Mouse (Mus musculus): ENCODE results near the gene Nr1i3. TPM values are rescaled to one million over a fixed set of nuclear protein-coding genes. Genes with fewer than 3 reads are reported as not detected.

The Nr1i3 gene
- total RNA-seq, 2 experiments from 2014 or later: not detected

GRCm38 (mm10) chr1:171265971-171266744 is 52.4 kb downstream of the Nr1i3 start:
- intact Hi-C loops (cut with DNase I): no loop called here
- DNase-seq (ENCODE audit: extremely low spot score in 1 of 2, low spot score in 2 of 2): no peak

- no peak for DNase-seq (ENCODE audit: extremely low spot score in 1 of 2, low spot score in 2 of 2)
- intact Hi-C loops (cut with DNase I): no loop called here
These were observed 54.6 kb downstream of the Nr1i3 start for GRCm38 (mm10) chr1:171268341-171268740.

- peak; percentile 91 to 95 for DNase-seq (ENCODE audit: extremely low spot score in 1 of 2, low spot score in 2 of 2)
- intact Hi-C loops (cut with DNase I): no loop called here
These were observed 56.2 kb downstream of the Nr1i3 start, which contains the start of gene B4galt3 for GRCm38 (mm10) chr1:171269848-171270572. Gene B4galt3 (plus strand): TSS chr1:171270328.

Other genes with a start within 250 kb of the Nr1i3 start
- gene Fcgr2b, start 237.4 kb upstream of the Nr1i3 start, total RNA-seq (2021): 1 to 10 TPM; 3.8 to 5.4 TPM
- not detected for gene Fcgr4, start 195.1 kb upstream of the Nr1i3 start, total RNA-seq (2021)
- 10 to 100 TPM; 12.5 to 14.2 TPM for gene Fcgr3, start 149.0 kb upstream of the Nr1i3 start, total RNA-seq (2021)
- gene Cfap126, start 100.1 kb upstream of the Nr1i3 start, total RNA-seq (2021): under 1 TPM; 0.34 to 0.69 TPM
- 100 to 1,000 TPM; 200 to 210 TPM for gene Sdhc, start 63.4 kb upstream of the Nr1i3 start, total RNA-seq (2021)
- not detected for gene Mpz, start 63.3 kb upstream of the Nr1i3 start, total RNA-seq (2021)
- gene Pcp4l1, start 17.7 kb upstream of the Nr1i3 start, total RNA-seq (2021): 10 to 100 TPM; 28.0 to 42.2 TPM
- gene Tomm40l, start 8.5 kb downstream of the Nr1i3 start, total RNA-seq (2021): 10 to 100 TPM; 71.4 to 71.6 TPM
- gene Apoa2, start 11.1 kb downstream of the Nr1i3 start, total RNA-seq (2021): 1 to 10 TPM; 2.5 to 3.9 TPM
- 10 to 100 TPM; 11.9 to 13.4 TPM for gene Fcer1g, start 20.4 kb downstream of the Nr1i3 start, total RNA-seq (2021)
- gene Adamts4, start 36.5 kb downstream of the Nr1i3 start, total RNA-seq (2021): 1 to 10 TPM; 4.6 to 7.2 TPM
- gene Ndufs2, start 37.4 kb downstream of the Nr1i3 start, total RNA-seq (2021): 100 to 1,000 TPM; 243 to 255 TPM
- gene B4galt3, start 56.4 kb downstream of the Nr1i3 start, total RNA-seq (2021): 10 to 100 TPM; 59.7 to 64.1 TPM
- gene Ppox, start 67.2 kb downstream of the Nr1i3 start, total RNA-seq (2021): 10 to 100 TPM; 20.4 to 21.8 TPM
- gene Usp21, start 74.0 kb downstream of the Nr1i3 start, total RNA-seq (2021): 10 to 100 TPM; 51.5 to 53.4 TPM
- 100 to 1,000 TPM; 110 to 114 TPM for gene Ufc1, start 81.1 kb downstream of the Nr1i3 start, total RNA-seq (2021)
- gene Dedd, start 115.2 kb downstream of the Nr1i3 start, total RNA-seq (2021): 10 to 100 TPM; 34.6 to 37.8 TPM
- 10 to 100 TPM; 38.5 to 41.0 TPM for gene Nit1, start 131.7 kb downstream of the Nr1i3 start, total RNA-seq (2021)
- 100 to 1,000 TPM in 1 of 2 experiments, 10 to 100 TPM in 1; 93.9 to 107 TPM for gene Pfdn2, start 131.7 kb downstream of the Nr1i3 start, total RNA-seq (2021)
- 1 to 10 TPM; 7.1 to 7.8 TPM for gene Klhdc9, start 146.8 kb downstream of the Nr1i3 start, total RNA-seq (2021)
- gene Nectin4, start 156.1 kb downstream of the Nr1i3 start, total RNA-seq (2021): 1 to 10 TPM; 1.4 TPM
- gene Arhgap30, start 175.0 kb downstream of the Nr1i3 start, total RNA-seq (2021): 1 to 10 TPM; 2.0 to 2.1 TPM
- 100 to 1,000 TPM; 110 to 119 TPM for gene Usf1, start 197.3 kb downstream of the Nr1i3 start, total RNA-seq (2021)
- 1 to 10 TPM; 1.5 to 2.6 TPM for gene Tstd1, start 204.9 kb downstream of the Nr1i3 start, total RNA-seq (2021)
- gene F11r, start 223.6 kb downstream of the Nr1i3 start, total RNA-seq (2021): 1 to 10 TPM; 6.3 to 9.0 TPM